Mouse (Mus musculus) mouse embryonic stem cell (cell line): ENCODE measurements at regions not wholly inside any gene's neighbourhood (a gene's known extent, or its start where the extent isn't known, plus 50 kb on each side); places are given as distances from the start of the nearest gene placed in this dataset.

Experiments
- in situ Hi-C, 2 experiments: fragments of 300-500 bp; cut with MboI; formaldehyde crosslinking; loops; 1 replicate in 1 of 2; 3 replicates in 1 of 2; pipeline ENCODE4 v1.14.3; 2019 to 2020; ENCODE audit warnings: low sequenced_read_pairs in 2 of 2, low pct_unique_long_range_greater_than_20kb in 1 of 2, mixed read lengths in 1 of 2; ENCODE audit not compliant: unreplicated experiment in 1 of 2

GRCm38 (mm10) chr7:116808475-116808874 lies 304.3 kb downstream of the Nucb2 start:
- in situ Hi-C loops: no loop called here

GRCm38 (mm10) chr7:116816494-116816893 lies 312.3 kb downstream of the Nucb2 start:
- in situ Hi-C loops: no loop called here

- in situ Hi-C loops: no loop called here
These were observed 313.8 kb downstream of the Nucb2 start for GRCm38 (mm10) chr7:116817991-116818390.

GRCm38 (mm10) chr7:116820613-116821012 lies 316.4 kb downstream of the Nucb2 start:
- in situ Hi-C loops: no loop called here

GRCm38 (mm10) chr7:116842894-116843293 lies 338.7 kb downstream of the Nucb2 start:
- in situ Hi-C loops: no loop called here

- in situ Hi-C loops: no loop called here
These were observed 343.9 kb downstream of the Nucb2 start for GRCm38 (mm10) chr7:116847846-116848730.

GRCm38 (mm10) chr7:116853351-116853750 lies 349.2 kb downstream of the Nucb2 start:
- in situ Hi-C loops: no loop called here

- in situ Hi-C loops: no loop called here
These were observed 353.0 kb downstream of the Nucb2 start for GRCm38 (mm10) chr7:116857141-116857540.

- in situ Hi-C loops: no loop called here
These were observed 353.6 kb downstream of the Nucb2 start for GRCm38 (mm10) chr7:116857744-116858143.

- in situ Hi-C loops: loop anchor here in 1 of 2 experiments (25.0 kb wide), 1 partner anchor 170 kb away; no protein-coding TSS in a partner anchor
These were observed 378.2 kb downstream of the Nucb2 start for GRCm38 (mm10) chr7:116882268-116882964.

- in situ Hi-C loops: loop anchor here in 1 of 2 experiments (25.0 kb wide), 1 partner anchor 182 kb away; no protein-coding TSS in a partner anchor
These were observed 389.7 kb downstream of the Nucb2 start for GRCm38 (mm10) chr7:116893846-116894245.

GRCm38 (mm10) chr7:116915797-116916196 lies 411.6 kb downstream of the Nucb2 start:
- in situ Hi-C loops: no loop called here

GRCm38 (mm10) chr7:116917921-116918670 lies 413.9 kb downstream of the Nucb2 start:
- in situ Hi-C loops: no loop called here

GRCm38 (mm10) chr7:116946448-116946847 lies 434.3 kb upstream of the Xylt1 start:
- in situ Hi-C loops: no loop called here

- in situ Hi-C loops: no loop called here
These were observed 421.4 kb upstream of the Xylt1 start for GRCm38 (mm10) chr7:116959196-116959895.

GRCm38 (mm10) chr7:116963839-116964238 lies 416.9 kb upstream of the Xylt1 start:
- in situ Hi-C loops: no loop called here

GRCm38 (mm10) chr7:116991351-116991750 lies 389.4 kb upstream of the Xylt1 start:
- in situ Hi-C loops: no loop called here

- in situ Hi-C loops: no loop called here
These were observed 388.6 kb upstream of the Xylt1 start for GRCm38 (mm10) chr7:116992166-116992565.
